Mouse (Mus musculus) hindbrain, embryonic 13.5 days (tissue): ENCODE results near the gene Zfp568. TPM values are rescaled to one million over a fixed set of nuclear protein-coding genes. Genes with fewer than 3 reads are reported as not detected.

Experiments
- ATAC-seq: fragments of 200-750 bp; cut with Nextera tagmentation; 2 replicates; pipeline ENCODE4 v1.8.0; 2017; ENCODE audit warnings: moderate TSS enrichment; ENCODE audit not compliant: low FRiP score
- H3K27ac ChIP-seq: fragments of 300-500 bp; sonication (generic); 2 replicates; pipeline ENCODE4 v1.5.1; 2015; ENCODE audit warnings: inconsistent platforms, mild to moderate bottlenecking, moderate library complexity
- H3K27me3 ChIP-seq: fragments of 300-500 bp; sonication (generic); 2 replicates; pipeline ENCODE4 v1.6.1; 2015; ENCODE audit warnings: mild to moderate bottlenecking, inconsistent platforms
- H3K36me3 ChIP-seq: fragments of 300-500 bp; sonication (generic); 2 replicates; pipeline ENCODE4 v1.6.1; 2015; ENCODE audit warnings: mild to moderate bottlenecking, inconsistent platforms
- H3K4me1 ChIP-seq: fragments of 300-500 bp; sonication (generic); replicated peaks from 2 replicates; pipeline ENCODE4 v1.6.1; 2015; ENCODE audit warnings: inconsistent platforms
- H3K4me2 ChIP-seq: fragments of 300-500 bp; sonication (generic); 2 replicates; pipeline ENCODE4 v1.6.1; 2015; ENCODE audit warnings: inconsistent platforms, mild to moderate bottlenecking, moderate library complexity
- H3K4me3 ChIP-seq: fragments of 300-500 bp; sonication (generic); 2 replicates; pipeline ENCODE4 v1.5.1; 2015; ENCODE audit warnings: mild to moderate bottlenecking, inconsistent platforms
- H3K9ac ChIP-seq: fragments of 300-500 bp; sonication (generic); 2 replicates; pipeline ENCODE4 v1.6.1; 2015; ENCODE audit warnings: mild to moderate bottlenecking, inconsistent platforms
- H3K9me3 ChIP-seq: fragments of 300-500 bp; sonication (generic); 2 replicates; pipeline ENCODE4 v1.6.1; 2016; ENCODE audit warnings: inconsistent platforms
- WGBS: fragments of 180-500 bp; shearing (Covaris S2); methylation state at CpG from one replicate; pipeline ENCODE4 v1.1.7; 2015; 5-methylcytosine and 5-hydroxymethylcytosine counted together
- polyA plus RNA-seq: library from polyadenylated mRNA; unstranded; fragments of >200 nt; fragmentation: Nextera tagmentation; extraction: Ambion mirVana; gene quantifications from 2 replicates; pipeline ENCODE4 v1.2.1, GENCODE M21; 2015

Gene Zfp568
- polyA plus RNA-seq, 1 experiment from 2014 or later, result 5.5 TPM

- ATAC-seq, result no peak
- Histone ChIP-seq H3K27ac (no peak overlapping the region), H3K4me3 (no peak overlapping the region), H3K9ac (no peak overlapping the region), H3K4me1 (no peaks in the 10 kb centered on the region), H3K4me2 (no peak overlapping the region), H3K9me3 (no peaks in the 10 kb centered on the region), H3K36me3 (peaks cover 53% of the 10 kb centered on the region), H3K27me3 (no peaks in the 10 kb centered on the region)
- 75% methylated on average over 4 of the region's 4 CpGs for WGBS
Measured at GRCm38 (mm10) chr7:30027331-30027730, 43.6 kb downstream of the Zfp568 start.

GRCm38 (mm10) chr7:30028572-30028971 lies 44.8 kb downstream of the Zfp568 start:
- WGBS, result 92% methylated on average over 3 of the region's 3 CpGs
- H3K27ac ChIP-seq, result no peak overlapping the region
- H3K4me3 ChIP-seq, result no peak overlapping the region
- no peak overlapping the region for H3K4me2 ChIP-seq
- no peaks in the 10 kb centered on the region for H3K9me3 ChIP-seq
- no peak for ATAC-seq
- no peaks in the 10 kb centered on the region for H3K4me1 ChIP-seq
- no peak overlapping the region for H3K9ac ChIP-seq
- H3K36me3 ChIP-seq, result peaks cover 41% of the 10 kb centered on the region
- no peaks in the 10 kb centered on the region for H3K27me3 ChIP-seq

- no peak for ATAC-seq
- Histone ChIP-seq H3K4me3 (no peak overlapping the region), H3K36me3 (peaks cover 24% of the 10 kb centered on the region), H3K9me3 (no peaks in the 10 kb centered on the region), H3K27ac (no peak overlapping the region), H3K9ac (no peak overlapping the region), H3K4me2 (no peak overlapping the region), H3K4me1 (no peaks in the 10 kb centered on the region), H3K27me3 (no peaks in the 10 kb centered on the region)
- WGBS, result 36% methylated on average over 6 of the region's 6 CpGs
Measured at GRCm38 (mm10) chr7:30030677-30031076, 46.9 kb downstream of the Zfp568 start.

GRCm38 (mm10) chr7:30031379-30031778 lies 47.6 kb downstream of the Zfp568 start:
- WGBS, result 76% methylated on average over 3 of the region's 3 CpGs
- Histone ChIP-seq H3K4me3 (no peak overlapping the region), H3K4me1 (no peaks in the 10 kb centered on the region), H3K36me3 (peaks cover 21% of the 10 kb centered on the region), H3K9ac (no peak overlapping the region), H3K27ac (no peak overlapping the region), H3K27me3 (no peaks in the 10 kb centered on the region), H3K9me3 (no peaks in the 10 kb centered on the region), H3K4me2 (no peak overlapping the region)
- ATAC-seq, result no peak

- ATAC-seq, result no peak
- Histone ChIP-seq H3K4me3 (no peak overlapping the region), H3K4me1 (no peaks in the 10 kb centered on the region), H3K4me2 (no peak overlapping the region), H3K36me3 (peaks cover 32% of the 10 kb centered on the region), H3K9ac (no peak overlapping the region), H3K27ac (no peak overlapping the region), H3K9me3 (no peaks in the 10 kb centered on the region), H3K27me3 (no peaks in the 10 kb centered on the region)
- 94% methylated on average over 12 of the region's 12 CpGs for WGBS
Measured at GRCm38 (mm10) chr7:30034331-30034730, 50.6 kb downstream of the Zfp568 start.

- H3K27me3 ChIP-seq, result no peaks in the 10 kb centered on the region
- no peak overlapping the region for H3K27ac ChIP-seq
- H3K4me1 ChIP-seq, result no peaks in the 10 kb centered on the region
- WGBS, result 66% methylated on average over 9 of the region's 9 CpGs
- H3K9me3 ChIP-seq, result no peaks in the 10 kb centered on the region
- H3K4me2 ChIP-seq, result no peak overlapping the region
- no peak overlapping the region for H3K9ac ChIP-seq
- no peak overlapping the region for H3K4me3 ChIP-seq
- no peak for ATAC-seq
- peaks cover 38% of the 10 kb centered on the region for H3K36me3 ChIP-seq
Measured at GRCm38 (mm10) chr7:30044354-30044753, 60.6 kb downstream of the Zfp568 start.

GRCm38 (mm10) chr7:30048126-30048525 lies 64.4 kb downstream of the Zfp568 start:
- ATAC-seq, result no peak
- peaks cover 14% of the 10 kb centered on the region for H3K4me1 ChIP-seq
- H3K27ac ChIP-seq, result no peak overlapping the region
- no peak overlapping the region for H3K9ac ChIP-seq
- no peaks in the 10 kb centered on the region for H3K9me3 ChIP-seq
- 95% methylated on average over 4 of the region's 4 CpGs for WGBS
- no peak overlapping the region for H3K4me3 ChIP-seq
- H3K4me2 ChIP-seq, result no peak overlapping the region
- H3K36me3 ChIP-seq, result peaks cover 16% of the 10 kb centered on the region; the same call in 1 of the 2 replicates
- H3K27me3 ChIP-seq, result no peaks in the 10 kb centered on the region

GRCm38 (mm10) chr7:30050882-30051548 lies 67.3 kb downstream of the Zfp568 start, which contains the start of gene Zfp14:
TSS of gene Zfp14 (minus strand) at chr7:30051380.
- under 1% methylated on average over 40 of the region's 40 CpGs for WGBS
- peak; percentile 98 for ATAC-seq
- Histone ChIP-seq H3K36me3 (peaks cover 18% of the 10 kb centered on the region), H3K4me3 (peak within 1 kb of the TSS; percentile 78), H3K9ac (peak within 1 kb of the TSS; percentile 89), H3K27ac (peak within 1 kb of the TSS; percentile 95), H3K4me1 (peaks cover 14% of the 10 kb centered on the region), H3K4me2 (peak within 1 kb of the TSS; percentile 74), H3K27me3 (no peaks in the 10 kb centered on the region), H3K9me3 (no peaks in the 10 kb centered on the region)

GRCm38 (mm10) chr7:30053591-30053990 lies 69.8 kb downstream of the Zfp568 start:
- H3K4me2 ChIP-seq, result no peak overlapping the region
- ATAC-seq, result no peak
- H3K4me1 ChIP-seq, result peaks cover 14% of the 10 kb centered on the region
- H3K9ac ChIP-seq, result no peak overlapping the region
- 16% methylated on average over 3 of the region's 3 CpGs for WGBS
- no peaks in the 10 kb centered on the region for H3K9me3 ChIP-seq
- H3K36me3 ChIP-seq, result peaks cover 42% of the 10 kb centered on the region
- H3K27ac ChIP-seq, result no peak overlapping the region
- H3K27me3 ChIP-seq, result no peaks in the 10 kb centered on the region
- no peak overlapping the region for H3K4me3 ChIP-seq

- WGBS, result 87% methylated on average over 6 of the region's 6 CpGs
- Histone ChIP-seq H3K9me3 (no peaks in the 10 kb centered on the region), H3K4me2 (no peak overlapping the region), H3K9ac (no peak overlapping the region), H3K27ac (no peak overlapping the region), H3K36me3 (peaks cover 94% of the 10 kb centered on the region), H3K4me3 (no peak overlapping the region), H3K4me1 (no peaks in the 10 kb centered on the region), H3K27me3 (no peaks in the 10 kb centered on the region)
- no peak for ATAC-seq
Measured at GRCm38 (mm10) chr7:30060341-30060740, 76.6 kb downstream of the Zfp568 start.

GRCm38 (mm10) chr7:30062478-30062877 lies 78.7 kb downstream of the Zfp568 start:
- no peaks in the 10 kb centered on the region for H3K27me3 ChIP-seq
- H3K9me3 ChIP-seq, result no peaks in the 10 kb centered on the region
- WGBS, result 89% methylated on average over 5 of the region's 5 CpGs
- no peak overlapping the region for H3K4me3 ChIP-seq
- H3K9ac ChIP-seq, result no peak overlapping the region
- H3K27ac ChIP-seq, result no peak overlapping the region
- no peak overlapping the region for H3K4me2 ChIP-seq
- peaks cover 89% of the 10 kb centered on the region for H3K36me3 ChIP-seq
- no peaks in the 10 kb centered on the region for H3K4me1 ChIP-seq
- ATAC-seq, result no peak

- ATAC-seq, result no peak
- WGBS, result 89% methylated on average over 5 of the region's 5 CpGs
- peaks cover 82% of the 10 kb centered on the region for H3K36me3 ChIP-seq
- H3K4me1 ChIP-seq, result no peaks in the 10 kb centered on the region
- H3K27me3 ChIP-seq, result no peaks in the 10 kb centered on the region
- H3K4me3 ChIP-seq, result no peak overlapping the region
- no peak overlapping the region for H3K9ac ChIP-seq
- H3K4me2 ChIP-seq, result no peak overlapping the region
- no peaks in the 10 kb centered on the region for H3K9me3 ChIP-seq
- no peak overlapping the region for H3K27ac ChIP-seq
Measured at GRCm38 (mm10) chr7:30064622-30065021, 80.9 kb downstream of the Zfp568 start.
